Mouse (Mus musculus): ENCODE data around the gene Apba3.

Gene Apba3

GRCm38 (mm10) chr10:81306837-81307682 lies 40.3 kb downstream of the Apba3 start:
- DNase-seq (ENCODE audit: low read depth, low spot score) = no peak

GRCm38 (mm10) chr10:81309571-81309970 lies 42.8 kb downstream of the Apba3 start:
- DNase-seq (ENCODE audit: low read depth, low spot score) = no peak

GRCm38 (mm10) chr10:81313581-81313980 lies 46.8 kb downstream of the Apba3 start:
- DNase-seq (ENCODE audit: low read depth, low spot score) = no peak

- no peak for DNase-seq (ENCODE audit: low read depth, low spot score)
These were observed 47.4 kb downstream of the Apba3 start for GRCm38 (mm10) chr10:81314201-81314600.

- no peak for DNase-seq (ENCODE audit: low read depth, low spot score)
These were observed 48.8 kb downstream of the Apba3 start for GRCm38 (mm10) chr10:81315587-81315986.

GRCm38 (mm10) chr10:81316338-81317060 lies 49.7 kb downstream of the Apba3 start:
- DNase-seq (ENCODE audit: low read depth, low spot score) = no peak

- no peak for DNase-seq (ENCODE audit: low read depth, low spot score)
These were observed 50.5 kb downstream of the Apba3 start for GRCm38 (mm10) chr10:81317273-81317672.

GRCm38 (mm10) chr10:81318589-81319329 lies 52.0 kb downstream of the Apba3 start:
- DNase-seq (ENCODE audit: low read depth, low spot score) = no peak

- DNase-seq (ENCODE audit: low read depth, low spot score) = no peak
These were observed 52.6 kb downstream of the Apba3 start for GRCm38 (mm10) chr10:81319330-81319699.

- DNase-seq (ENCODE audit: low read depth, low spot score) = no peak
These were observed 53.2 kb downstream of the Apba3 start for GRCm38 (mm10) chr10:81319741-81320549.

GRCm38 (mm10) chr10:81320550-81321347 lies 54.0 kb downstream of the Apba3 start, which contains the start of gene Cactin:
Gene Cactin, plus strand, starts transcription at chr10:81321103.
- DNase-seq (ENCODE audit: low read depth, low spot score) = peak; percentile 100

- DNase-seq (ENCODE audit: low read depth, low spot score) = no peak
These were observed 54.7 kb downstream of the Apba3 start for GRCm38 (mm10) chr10:81321436-81321835.

- DNase-seq (ENCODE audit: low read depth, low spot score) = no peak
These were observed 55.7 kb downstream of the Apba3 start for GRCm38 (mm10) chr10:81322444-81322843.
